Mouse (Mus musculus): ENCODE results near the gene Sec14l3. TPM values are rescaled to one million over a fixed set of nuclear protein-coding genes. Genes with fewer than 3 reads are reported as not detected.

Sec14l3 gene
- polyA plus RNA-seq, 1 experiment from 2014 or later, result 0.72 TPM

DNA sequence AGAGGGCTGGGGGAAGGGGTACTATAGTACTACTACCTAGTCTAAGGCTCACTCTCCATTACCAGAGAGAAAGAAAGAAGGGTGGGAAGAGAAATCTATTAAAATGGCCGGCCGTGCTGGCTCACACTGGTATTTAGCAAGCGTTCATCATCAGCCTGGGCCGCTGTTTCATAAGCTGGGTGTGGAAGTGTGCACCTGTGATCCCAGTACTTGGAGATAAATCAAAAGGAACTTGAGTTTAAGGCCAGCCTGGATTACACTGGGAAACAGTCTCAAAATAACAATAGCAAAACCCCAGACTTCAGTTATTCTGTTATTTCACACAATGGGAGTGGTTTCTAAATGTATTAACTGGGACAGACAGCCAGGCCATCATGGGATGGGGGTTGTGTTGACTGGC is 2.1 kb upstream of the Sec14l3 start:
- Histone ChIP-seq H3K4me1 (replicated peaks) (no peaks in the 10 kb centered on the region), H3K4me2 (no peak overlapping the region), H3K36me3 (no peaks in the 10 kb centered on the region), H3K9ac (no peak overlapping the region), H3K4me3 (no peak overlapping the region), H3K9me3 (replicated peaks) (no peaks in the 10 kb centered on the region), H3K27me3 (no peaks in the 10 kb centered on the region), H3K27ac (no peak overlapping the region)
- ATAC-seq (replicated peaks; ENCODE audit: insufficient number of reproducible peaks, insufficient read depth, low FRiP score, low read depth), result no peak
- 82% methylated on average over 4 of the region's 4 CpGs for WGBS

DNA sequence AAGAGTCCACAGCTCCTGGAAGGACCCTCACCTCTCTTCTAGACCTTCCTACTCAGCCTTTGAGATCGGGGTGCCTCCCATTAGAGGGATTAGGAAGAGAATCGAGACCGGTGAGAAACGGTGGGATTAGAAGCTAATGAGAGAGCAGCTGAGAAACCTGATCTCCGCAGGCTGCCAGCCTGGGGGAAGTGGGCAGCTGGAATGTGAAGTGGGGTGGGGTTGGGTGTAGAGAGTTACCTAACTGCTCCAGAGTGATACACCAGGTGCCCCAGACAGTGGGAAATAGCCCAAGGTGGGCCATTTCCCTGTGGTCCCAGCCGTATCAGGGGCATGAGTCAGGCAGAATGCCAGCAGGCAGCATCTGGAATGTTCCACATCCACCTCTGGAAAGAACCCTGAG is 1.7 kb upstream of the Sec14l3 start:
- Histone ChIP-seq H3K4me2 (no peak overlapping the region), H3K4me3 (no peak overlapping the region), H3K4me1 (replicated peaks) (no peaks in the 10 kb centered on the region), H3K36me3 (no peaks in the 10 kb centered on the region), H3K27ac (no peak overlapping the region), H3K9ac (no peak overlapping the region), H3K27me3 (no peaks in the 10 kb centered on the region), H3K9me3 (replicated peaks) (no peaks in the 10 kb centered on the region)
- 37% methylated on average over 6 of the region's 6 CpGs for WGBS
- ATAC-seq (replicated peaks; ENCODE audit: insufficient number of reproducible peaks, insufficient read depth, low FRiP score, low read depth), result no peak

DNA sequence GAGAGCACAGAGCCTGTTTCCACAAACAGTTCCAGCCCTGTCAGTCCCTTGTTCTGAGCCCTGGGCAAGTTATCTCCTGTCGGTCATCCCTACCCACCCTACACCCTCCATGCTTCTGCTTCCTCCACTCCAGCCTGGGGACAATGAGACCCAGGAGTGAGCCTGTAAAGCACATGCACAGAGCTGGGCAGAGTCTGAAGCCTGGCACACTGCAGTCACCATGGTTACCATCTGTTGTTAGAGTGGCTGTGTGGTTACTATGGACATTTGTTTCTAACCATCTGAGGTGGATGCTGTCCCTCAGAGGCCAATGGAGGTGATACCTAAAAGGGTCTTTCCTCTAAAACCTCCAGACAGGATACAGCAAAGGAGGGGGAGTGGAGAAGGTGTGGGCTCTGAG is 5.0 kb downstream of the Sec14l3 start:
- H3K4me2 ChIP-seq, result no peak overlapping the region
- no peak for ATAC-seq (replicated peaks; ENCODE audit: insufficient number of reproducible peaks, insufficient read depth, low FRiP score, low read depth)
- H3K9ac ChIP-seq, result no peak overlapping the region
- no peaks in the 10 kb centered on the region for H3K36me3 ChIP-seq
- no peaks in the 10 kb centered on the region for H3K9me3 ChIP-seq (replicated peaks)
- H3K4me1 ChIP-seq (replicated peaks), result no peaks in the 10 kb centered on the region
- H3K4me3 ChIP-seq, result no peak overlapping the region
- no peak overlapping the region for H3K27ac ChIP-seq
- H3K27me3 ChIP-seq, result no peaks in the 10 kb centered on the region
- WGBS, result 68% methylated on average over 1 of the region's 1 CpGs

DNA sequence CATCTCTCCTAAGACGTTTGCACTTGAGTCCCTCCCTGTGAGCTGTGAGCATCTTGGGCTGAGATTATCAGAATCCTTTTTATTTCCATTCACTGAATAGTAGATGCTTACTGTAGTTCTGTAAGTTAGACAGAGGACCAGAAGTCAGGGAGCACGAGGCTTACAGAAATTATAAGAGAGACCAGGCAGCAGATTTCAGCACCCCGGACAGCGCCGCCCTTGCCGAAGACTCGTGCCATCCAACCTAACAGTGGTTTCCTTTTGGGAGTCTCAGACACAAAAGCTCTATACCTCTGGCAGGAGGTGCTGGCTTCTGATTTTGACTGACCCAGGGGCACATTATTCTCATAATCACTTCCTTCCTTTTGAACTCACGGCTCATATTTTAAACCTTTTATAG is 12.0 kb downstream of the Sec14l3 start:
- H3K36me3 ChIP-seq, result no peaks in the 10 kb centered on the region
- H3K27ac ChIP-seq, result no peak overlapping the region
- H3K9ac ChIP-seq, result no peak overlapping the region
- no peaks in the 10 kb centered on the region for H3K4me1 ChIP-seq (replicated peaks)
- ATAC-seq (replicated peaks; ENCODE audit: insufficient number of reproducible peaks, insufficient read depth, low FRiP score, low read depth), result no peak
- WGBS, result 11% methylated on average over 8 of the region's 8 CpGs
- no peaks in the 10 kb centered on the region for H3K9me3 ChIP-seq (replicated peaks)
- H3K4me3 ChIP-seq, result no peak overlapping the region
- H3K4me2 ChIP-seq, result no peak overlapping the region
- H3K27me3 ChIP-seq, result peaks cover 4% of the 10 kb centered on the region; the same call in 1 of the 2 replicates

DNA sequence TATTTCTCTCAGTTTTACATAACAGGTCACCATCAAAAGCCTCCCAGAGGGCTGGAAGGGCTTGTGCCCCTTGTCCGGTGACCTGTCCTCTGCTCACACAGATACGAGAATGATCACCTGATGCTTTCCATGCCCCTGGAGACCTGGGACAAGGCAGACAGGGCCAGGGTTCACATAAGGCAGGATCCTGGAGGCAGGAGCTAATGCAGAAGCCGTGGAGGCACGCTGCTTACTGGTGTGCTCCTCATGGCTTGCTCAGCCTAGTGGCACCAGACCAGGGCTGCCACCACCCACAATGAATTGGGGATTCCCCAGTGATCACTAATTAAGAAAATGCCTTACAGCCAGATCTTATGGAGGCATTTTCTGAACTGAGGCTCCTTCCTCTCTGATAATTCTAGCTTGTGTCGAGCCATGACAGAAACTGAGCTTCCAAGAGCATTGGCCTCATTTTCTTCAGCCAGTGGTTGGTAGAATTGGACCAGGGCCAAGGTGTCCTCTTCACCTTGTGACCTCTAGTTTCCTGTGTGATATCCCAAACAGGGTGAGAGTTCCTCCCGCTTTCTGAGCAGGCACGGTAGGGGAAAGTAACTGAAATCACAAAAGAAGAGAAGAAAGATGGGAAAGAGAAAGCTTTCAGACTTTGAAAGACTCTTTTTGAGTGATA is 13.8 kb downstream of the Sec14l3 start:
- 71% methylated on average over 7 of the region's 7 CpGs for WGBS
- no peak overlapping the region for H3K4me3 ChIP-seq
- no peak overlapping the region for H3K4me2 ChIP-seq
- peaks cover 4% of the 10 kb centered on the region; the same call in 1 of the 2 replicates for H3K27me3 ChIP-seq
- no peaks in the 10 kb centered on the region for H3K4me1 ChIP-seq (replicated peaks)
- no peak for ATAC-seq (replicated peaks; ENCODE audit: insufficient number of reproducible peaks, insufficient read depth, low FRiP score, low read depth)
- no peak overlapping the region for H3K9ac ChIP-seq
- H3K36me3 ChIP-seq, result no peaks in the 10 kb centered on the region
- no peak overlapping the region for H3K27ac ChIP-seq
- no peaks in the 10 kb centered on the region for H3K9me3 ChIP-seq (replicated peaks)

DNA sequence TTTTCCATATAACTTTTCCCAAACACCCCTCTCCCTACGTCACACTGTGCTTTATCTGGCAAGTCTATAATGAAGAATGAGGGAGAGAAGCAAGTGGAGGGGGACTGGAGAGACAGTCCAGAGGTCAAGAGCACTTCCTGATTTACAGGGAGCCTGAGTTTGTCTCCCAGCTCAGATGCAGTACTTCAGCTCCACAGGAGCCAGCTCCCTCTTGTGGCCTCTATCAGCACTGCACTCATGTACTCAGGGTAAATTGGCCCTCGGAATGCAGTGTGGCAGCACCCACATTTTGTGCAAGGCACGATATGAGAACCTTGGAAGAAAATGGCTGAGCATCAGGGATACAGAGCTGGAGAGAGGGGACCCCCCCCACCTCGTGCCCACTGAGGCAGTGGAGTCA is 15.6 kb downstream of the Sec14l3 start:
- H3K27ac ChIP-seq, result no peak overlapping the region
- H3K36me3 ChIP-seq, result no peaks in the 10 kb centered on the region
- no peak overlapping the region for H3K4me3 ChIP-seq
- H3K27me3 ChIP-seq, result peaks cover under 1% of the 10 kb centered on the region
- no peak overlapping the region for H3K9ac ChIP-seq
- no peak overlapping the region for H3K4me2 ChIP-seq
- 8% methylated on average over 4 of the region's 4 CpGs for WGBS
- no peaks in the 10 kb centered on the region for H3K4me1 ChIP-seq (replicated peaks)
- no peak for ATAC-seq (replicated peaks; ENCODE audit: insufficient number of reproducible peaks, insufficient read depth, low FRiP score, low read depth)
- no peaks in the 10 kb centered on the region for H3K9me3 ChIP-seq (replicated peaks)

DNA sequence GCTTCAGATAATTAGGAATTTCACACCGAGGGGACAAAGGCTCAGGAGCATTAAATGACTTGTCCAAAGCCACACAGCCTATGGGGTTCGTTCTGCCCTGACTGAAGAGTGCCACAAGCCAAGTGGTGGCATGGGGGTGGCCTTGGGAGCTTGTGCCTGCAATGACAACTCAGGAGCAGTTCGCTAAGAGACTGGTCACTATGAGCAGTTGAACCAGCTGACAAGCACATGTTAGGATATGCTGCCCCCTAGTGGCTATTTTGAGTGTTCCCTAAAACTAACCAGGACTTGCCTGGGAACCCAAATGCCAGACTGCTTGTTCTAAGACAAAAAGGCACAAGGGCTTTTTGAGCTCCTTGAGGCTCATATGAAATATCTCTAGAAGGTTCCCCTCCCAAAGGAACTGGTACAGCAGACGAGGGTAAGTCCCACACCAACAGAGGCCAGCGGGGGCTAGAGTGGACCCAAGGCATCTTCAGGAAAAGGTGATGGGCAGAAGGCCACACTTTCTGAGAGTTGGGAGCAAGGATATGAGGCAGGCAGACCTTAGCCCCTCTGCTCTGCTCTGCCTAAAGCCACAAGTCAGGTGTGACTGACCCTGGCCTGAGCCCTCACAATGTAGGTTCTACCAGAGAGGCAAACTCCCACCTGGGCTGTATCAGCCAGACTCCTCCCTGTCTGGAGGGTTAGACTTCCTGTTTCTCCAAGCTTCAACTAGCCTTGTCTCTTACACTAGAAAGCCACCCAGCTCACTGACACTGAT is 18.9 kb downstream of the Sec14l3 start:
- Histone ChIP-seq H3K4me2 (no peak overlapping the region), H3K9me3 (replicated peaks) (no peaks in the 10 kb centered on the region), H3K4me3 (no peak overlapping the region), H3K27ac (no peak overlapping the region), H3K36me3 (no peaks in the 10 kb centered on the region), H3K9ac (no peak overlapping the region), H3K27me3 (no peaks in the 10 kb centered on the region; the same call in 1 of the 2 replicates), H3K4me1 (replicated peaks) (no peaks in the 10 kb centered on the region)
- 41% methylated on average over 5 of the region's 5 CpGs for WGBS
- no peak for ATAC-seq (replicated peaks; ENCODE audit: insufficient number of reproducible peaks, insufficient read depth, low FRiP score, low read depth)

DNA sequence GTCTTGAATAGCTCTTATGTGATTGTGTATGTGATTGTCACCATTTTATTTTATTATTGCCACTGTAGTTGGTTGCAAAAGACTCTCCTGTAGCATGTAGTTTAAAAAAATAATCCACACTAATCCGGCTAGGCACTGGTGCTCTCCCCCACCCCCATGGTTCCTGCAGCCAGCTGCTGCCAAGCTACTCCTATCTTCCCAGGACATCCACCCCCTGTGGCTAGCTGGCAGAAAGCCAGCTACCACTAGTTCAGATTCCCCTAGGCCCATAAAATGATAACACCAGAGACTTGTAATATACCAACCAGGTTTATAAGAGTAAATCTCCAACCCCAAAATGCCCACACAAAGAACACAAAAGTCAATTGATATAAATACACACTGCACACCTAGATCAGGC is 21.6 kb downstream of the Sec14l3 start:
- no peaks in the 10 kb centered on the region for H3K4me1 ChIP-seq (replicated peaks)
- no peak for ATAC-seq (replicated peaks; ENCODE audit: insufficient number of reproducible peaks, insufficient read depth, low FRiP score, low read depth)
- H3K4me2 ChIP-seq, result no peak overlapping the region
- 35% methylated on average over 1 of the region's 1 CpGs for WGBS
- H3K9me3 ChIP-seq (replicated peaks), result no peaks in the 10 kb centered on the region
- peaks cover 7% of the 10 kb centered on the region for H3K36me3 ChIP-seq
- H3K4me3 ChIP-seq, result no peak overlapping the region
- no peak overlapping the region for H3K9ac ChIP-seq
- no peak overlapping the region for H3K27ac ChIP-seq
- H3K27me3 ChIP-seq, result no peaks in the 10 kb centered on the region; the same call in 1 of the 2 replicates

DNA sequence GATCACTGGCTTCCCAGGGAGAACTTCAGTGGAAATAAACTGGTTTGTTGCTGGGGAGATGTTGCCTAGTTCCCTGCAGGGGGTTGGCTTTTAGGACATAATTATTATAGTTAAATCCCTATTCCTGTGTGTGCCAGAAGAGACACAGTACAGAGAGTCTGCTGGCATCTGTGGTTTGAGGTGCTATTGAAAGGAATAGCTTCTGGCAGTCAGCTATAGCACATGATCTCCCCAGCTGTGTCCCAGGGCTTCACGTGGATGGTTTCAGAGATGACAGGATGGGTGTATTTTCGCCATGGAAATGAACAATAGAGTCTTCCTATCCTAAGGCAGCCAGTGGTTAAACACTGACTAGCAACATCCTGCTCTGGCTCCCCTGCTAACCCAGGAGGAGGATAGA is 22.6 kb downstream of the Sec14l3 start:
- ATAC-seq (replicated peaks; ENCODE audit: insufficient number of reproducible peaks, insufficient read depth, low FRiP score, low read depth), result no peak
- Histone ChIP-seq H3K27me3 (no peaks in the 10 kb centered on the region; the same call in 1 of the 2 replicates), H3K4me2 (no peak overlapping the region), H3K27ac (no peak overlapping the region), H3K36me3 (peaks cover 17% of the 10 kb centered on the region), H3K4me3 (no peak overlapping the region), H3K9me3 (replicated peaks) (no peaks in the 10 kb centered on the region), H3K9ac (no peak overlapping the region), H3K4me1 (replicated peaks) (no peaks in the 10 kb centered on the region)
- WGBS, result 49% methylated on average over 2 of the region's 2 CpGs

DNA sequence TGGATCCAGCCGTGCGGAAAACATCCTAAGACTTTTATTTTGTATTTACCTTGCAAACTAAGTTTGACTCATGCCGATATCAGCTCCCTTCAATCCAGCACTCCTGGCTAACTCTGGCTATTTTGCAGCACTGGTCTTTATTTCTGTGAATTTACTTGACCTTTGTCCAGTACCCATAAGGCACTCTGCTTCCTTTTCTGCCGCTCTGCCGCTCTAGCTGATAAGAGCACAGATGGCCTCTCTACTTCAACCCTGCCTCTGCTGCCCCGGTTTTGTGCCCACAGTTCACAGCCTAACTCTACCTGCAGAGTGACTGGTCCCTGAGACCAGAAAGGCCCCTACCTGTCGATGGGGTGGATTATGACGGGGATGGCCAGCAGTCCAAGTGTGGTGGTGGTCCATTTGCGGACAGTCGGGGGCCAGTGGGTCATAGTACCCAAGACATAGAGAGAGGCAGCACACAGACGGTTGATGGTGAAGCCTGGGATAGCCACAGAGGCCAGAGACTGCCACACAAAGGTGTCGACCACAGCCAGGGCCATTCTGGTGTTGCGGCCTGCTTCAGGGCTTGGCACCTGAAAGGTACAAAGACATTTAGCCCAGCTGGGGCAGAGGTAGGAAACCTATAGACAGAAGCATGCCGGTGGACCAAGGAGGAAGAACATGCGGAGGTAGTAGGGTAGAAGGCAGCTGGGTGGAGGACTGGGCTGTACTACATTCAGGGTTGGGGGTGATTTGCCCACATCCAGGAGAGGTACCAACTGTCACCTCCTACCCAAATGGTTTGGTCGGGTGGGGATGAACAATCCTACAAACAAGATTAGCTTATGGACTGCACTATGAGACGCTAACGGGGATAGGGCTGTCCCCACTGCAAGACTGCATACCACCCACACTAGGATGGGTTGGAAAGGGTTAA is 29.1 kb downstream of the Sec14l3 start:
- 73% methylated on average over 18 of the region's 18 CpGs for WGBS

More for the DNA sequence above, 29.1 kb downstream of the Sec14l3 start:
- Histone ChIP-seq H3K4me2 (peak overlapping the region; percentile 83), H3K36me3 (peaks cover 20% of the 10 kb centered on the region), H3K9me3 (replicated peaks) (no peaks in the 10 kb centered on the region), H3K4me1 (replicated peaks) (peaks cover 30% of the 10 kb centered on the region), H3K9ac (no peak overlapping the region), H3K4me3 (peak overlapping the region; percentile 68), H3K27me3 (no peaks in the 10 kb centered on the region), H3K27ac (no peak overlapping the region)
- ATAC-seq (replicated peaks; ENCODE audit: insufficient number of reproducible peaks, insufficient read depth, low FRiP score, low read depth), result no peak
